Mouse (Mus musculus) testis, adult 2 months (tissue): ENCODE measurements around the gene Tas2r107.

Source experiments
- CTCF ChIP-seq: fragments of 200-500 bp; IDR thresholded peaks from 2 replicates; pipeline ENCODE4 v1.5.1; 2012; ENCODE audit warnings: low read depth, mild to moderate bottlenecking, inconsistent platforms, low read length, moderate library complexity; ENCODE audit not compliant: control insufficient read depth, insufficient read depth, insufficient replicate concordance
- POLR2A ChIP-seq: fragments of 200-500 bp; IDR thresholded peaks from 2 replicates; pipeline ENCODE4 v1.6.1; 2012; ENCODE audit warnings: low read depth, mild to moderate bottlenecking, inconsistent platforms, low read length, moderate library complexity; ENCODE audit not compliant: control insufficient read depth

DNA sequence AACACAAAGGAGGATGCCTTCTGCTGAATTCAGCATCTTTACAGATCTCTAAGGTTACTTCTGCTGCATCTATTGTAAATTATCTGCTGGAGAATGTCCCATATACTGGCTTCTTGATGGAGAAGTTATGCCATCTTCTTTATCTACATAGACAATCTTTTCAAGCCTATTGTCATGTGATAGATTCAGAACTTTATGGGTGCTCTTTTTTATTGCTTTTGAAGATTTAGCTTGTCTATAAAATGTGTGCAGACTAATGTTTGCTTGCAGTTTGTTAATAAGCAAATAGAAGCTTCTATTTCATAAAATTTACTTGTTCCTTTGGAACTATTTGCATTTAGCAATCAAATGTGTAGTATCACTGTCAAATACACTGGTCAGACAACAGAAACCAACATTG, at the start of gene Tas2r107:
- no peak for TF ChIP-seq POLR2A
- no peak for TF ChIP-seq CTCF
